Mouse (Mus musculus): ENCODE measurements around the gene Magea1. TPM values are rescaled to one million over a fixed set of nuclear protein-coding genes. Genes with fewer than 3 reads are reported as not detected.
"Not testable (repeated sequence)": the region's sequence is repeated elsewhere in the genome, so short reads cannot be mapped to it uniquely, and the experiment has no call there.

Magea1 gene
- not detected in 2 replicates for polyA plus RNA-seq (2014; fragmentation: Nextera tagmentation; extraction: Ambion mirVana)

GRCm38 (mm10) chrX:155089693-155090092 lies at the start of gene Magea1:
Gene Magea1 (minus strand): TSS chrX:155089793.
- H3K36me3 ChIP-seq (ENCODE audit: control insufficient read depth, insufficient read depth, low read length); ATAC-seq; H3K4me1 ChIP-seq (ENCODE audit: control insufficient read depth, insufficient read depth, low read length); H3K27me3 ChIP-seq (replicated peaks; ENCODE audit: control insufficient read depth, insufficient read depth, low read length); H3K9me3 ChIP-seq (replicated peaks; ENCODE audit: control insufficient read depth, low read length); DNase-seq (ENCODE audit: low spot score); H3K9ac ChIP-seq (ENCODE audit: low read length); H3K27ac ChIP-seq (ENCODE audit: low read depth, low read length); H3K4me2 ChIP-seq (ENCODE audit: low read length); H3K4me3 ChIP-seq (ENCODE audit: low read depth, low read length): not testable (repeated sequence)
- WGBS: 92% methylated on average over 1 of the region's 2 CpGs

GRCm38 (mm10) chrX:155128312-155128711 lies 38.7 kb upstream of the Magea1 start, which contains the start of gene Cldn34b2:
Gene Cldn34b2 (minus strand): TSS chrX:155128412.
- not testable (repeated sequence) for H3K27me3 ChIP-seq (replicated peaks; ENCODE audit: control insufficient read depth, insufficient read depth, low read length); H3K27ac ChIP-seq (ENCODE audit: low read depth, low read length); ATAC-seq; H3K4me1 ChIP-seq (ENCODE audit: control insufficient read depth, insufficient read depth, low read length); H3K4me3 ChIP-seq (ENCODE audit: low read depth, low read length); H3K36me3 ChIP-seq (ENCODE audit: control insufficient read depth, insufficient read depth, low read length); DNase-seq (ENCODE audit: low spot score); H3K4me2 ChIP-seq (ENCODE audit: low read length); H3K9ac ChIP-seq (ENCODE audit: low read length); H3K9me3 ChIP-seq (replicated peaks; ENCODE audit: control insufficient read depth, low read length)
- 73% methylated on average over 3 of the region's 3 CpGs for WGBS

- H3K27ac ChIP-seq (ENCODE audit: low read depth, low read length): no peak overlapping the region
- DNase-seq (ENCODE audit: low spot score) (peak; percentile 5), ATAC-seq (no peak)
- H3K4me3 ChIP-seq (ENCODE audit: low read depth, low read length): no peak overlapping the region
- H3K27me3 ChIP-seq (replicated peaks; ENCODE audit: control insufficient read depth, insufficient read depth, low read length): no peaks in the 10 kb centered on the region
- no peaks in the 10 kb centered on the region for H3K9me3 ChIP-seq (replicated peaks; ENCODE audit: control insufficient read depth, low read length)
- no peak overlapping the region for H3K9ac ChIP-seq (ENCODE audit: low read length)
- H3K4me1 ChIP-seq (ENCODE audit: control insufficient read depth, insufficient read depth, low read length): no peaks in the 10 kb centered on the region
- no peak overlapping the region for H3K4me2 ChIP-seq (ENCODE audit: low read length)
- no peaks in the 10 kb centered on the region for H3K36me3 ChIP-seq (ENCODE audit: control insufficient read depth, insufficient read depth, low read length)
These were observed 8.4 kb upstream of the Magea1 start for GRCm38 (mm10) chrX:155098024-155098423.

GRCm38 (mm10) chrX:155093566-155093965 lies 4.0 kb upstream of the Magea1 start, which contains the start of gene Magea2:
Gene Magea2 (minus strand): TSS chrX:155093666.
- H3K36me3 ChIP-seq (ENCODE audit: control insufficient read depth, insufficient read depth, low read length); H3K27me3 ChIP-seq (replicated peaks; ENCODE audit: control insufficient read depth, insufficient read depth, low read length); H3K4me3 ChIP-seq (ENCODE audit: low read depth, low read length); H3K9ac ChIP-seq (ENCODE audit: low read length); DNase-seq (ENCODE audit: low spot score); H3K4me2 ChIP-seq (ENCODE audit: low read length); ATAC-seq; H3K27ac ChIP-seq (ENCODE audit: low read depth, low read length); H3K9me3 ChIP-seq (replicated peaks; ENCODE audit: control insufficient read depth, low read length); H3K4me1 ChIP-seq (ENCODE audit: control insufficient read depth, insufficient read depth, low read length): not testable (repeated sequence)
- 77% methylated on average over 3 of the region's 4 CpGs for WGBS

- H3K9ac ChIP-seq (ENCODE audit: low read length); H3K27me3 ChIP-seq (replicated peaks; ENCODE audit: control insufficient read depth, insufficient read depth, low read length); H3K4me1 ChIP-seq (ENCODE audit: control insufficient read depth, insufficient read depth, low read length); H3K9me3 ChIP-seq (replicated peaks; ENCODE audit: control insufficient read depth, low read length); H3K36me3 ChIP-seq (ENCODE audit: control insufficient read depth, insufficient read depth, low read length); ATAC-seq; H3K4me2 ChIP-seq (ENCODE audit: low read length); H3K4me3 ChIP-seq (ENCODE audit: low read depth, low read length); DNase-seq (ENCODE audit: low spot score); H3K27ac ChIP-seq (ENCODE audit: low read depth, low read length): not testable (repeated sequence)
- WGBS: 89% methylated on average over 15 of the region's 16 CpGs
These were observed 26.5 kb downstream of the Magea1 start, which contains the start of gene Magea5 for GRCm38 (mm10) chrX:155063045-155063444. Gene Magea5 (minus strand): TSS chrX:155063145.

Other genes starting within 250 kb of the Magea1 start
- not detected in 2 replicates for gene Cldn34b1, start 199.5 kb downstream of the Magea1 start, polyA plus RNA-seq (2014; fragmentation: Nextera tagmentation; extraction: Ambion mirVana)
- not detected in 2 replicates for gene Magea6, start 153.8 kb downstream of the Magea1 start, polyA plus RNA-seq (2014; fragmentation: Nextera tagmentation; extraction: Ambion mirVana)
- not detected in 2 replicates for gene Magea3, start 140.3 kb downstream of the Magea1 start, polyA plus RNA-seq (2014; fragmentation: Nextera tagmentation; extraction: Ambion mirVana)
- not detected in 2 replicates for gene Magea8, start 93.9 kb downstream of the Magea1 start, polyA plus RNA-seq (2014; fragmentation: Nextera tagmentation; extraction: Ambion mirVana)
- gene Magea5, start 26.6 kb downstream of the Magea1 start, polyA plus RNA-seq (2014; fragmentation: Nextera tagmentation; extraction: Ambion mirVana): not detected in 2 replicates
- not detected in 2 replicates for gene Magea2, start 3.9 kb upstream of the Magea1 start, polyA plus RNA-seq (2014; fragmentation: Nextera tagmentation; extraction: Ambion mirVana)
- gene Cldn34b2, start 38.6 kb upstream of the Magea1 start, polyA plus RNA-seq (2014; fragmentation: Nextera tagmentation; extraction: Ambion mirVana): not detected in 2 replicates
- 72.9 and 74.3 TPM in 2 replicates for gene Sat1, start 126.7 kb upstream of the Magea1 start, polyA plus RNA-seq (2014; fragmentation: Nextera tagmentation; extraction: Ambion mirVana)
- 36.4 and 42.7 TPM in 2 replicates for gene Acot9, start 172.7 kb upstream of the Magea1 start, polyA plus RNA-seq (2014; fragmentation: Nextera tagmentation; extraction: Ambion mirVana)

Data from forebrain, embryonic 14.5 days (tissue).